Mouse (Mus musculus): ENCODE results near the gene Gm5800.
"Not testable (repeated sequence)": the region's sequence is repeated elsewhere in the genome, so short reads cannot be mapped to it uniquely, and the experiment has no call there.

Gm5800 gene

GRCm38 (mm10) chr14:51717083-51717482 is at the start of gene Gm5800:
Gm5800 (minus strand) TSS chr14:51717183.
- in situ Hi-C loops (cut with MboI; ENCODE audit: low sequenced_read_pairs), result no loop called here

DNA sequence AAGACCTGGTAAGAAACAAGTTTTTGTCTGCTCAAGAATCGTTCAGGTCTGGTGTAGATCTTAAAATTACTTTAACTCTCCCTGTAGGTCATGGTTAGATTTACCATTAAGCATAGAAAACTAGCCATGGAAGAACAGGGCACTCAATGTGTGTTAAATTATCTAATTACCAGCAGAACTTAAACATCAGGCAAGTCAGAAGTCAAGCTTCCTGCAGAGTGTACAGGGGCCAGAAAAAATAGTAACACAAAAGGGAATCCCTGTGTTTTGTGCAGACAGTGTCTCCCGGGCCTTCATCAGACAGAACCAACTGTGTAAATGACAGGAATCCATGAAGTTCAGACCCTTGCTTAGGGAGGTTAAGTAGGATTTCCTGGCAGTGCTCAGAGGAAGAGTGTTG is 39.0 kb upstream of the Gm5800 start:
- in situ Hi-C loops (cut with MboI; ENCODE audit: low sequenced_read_pairs), result no loop called here

DNA sequence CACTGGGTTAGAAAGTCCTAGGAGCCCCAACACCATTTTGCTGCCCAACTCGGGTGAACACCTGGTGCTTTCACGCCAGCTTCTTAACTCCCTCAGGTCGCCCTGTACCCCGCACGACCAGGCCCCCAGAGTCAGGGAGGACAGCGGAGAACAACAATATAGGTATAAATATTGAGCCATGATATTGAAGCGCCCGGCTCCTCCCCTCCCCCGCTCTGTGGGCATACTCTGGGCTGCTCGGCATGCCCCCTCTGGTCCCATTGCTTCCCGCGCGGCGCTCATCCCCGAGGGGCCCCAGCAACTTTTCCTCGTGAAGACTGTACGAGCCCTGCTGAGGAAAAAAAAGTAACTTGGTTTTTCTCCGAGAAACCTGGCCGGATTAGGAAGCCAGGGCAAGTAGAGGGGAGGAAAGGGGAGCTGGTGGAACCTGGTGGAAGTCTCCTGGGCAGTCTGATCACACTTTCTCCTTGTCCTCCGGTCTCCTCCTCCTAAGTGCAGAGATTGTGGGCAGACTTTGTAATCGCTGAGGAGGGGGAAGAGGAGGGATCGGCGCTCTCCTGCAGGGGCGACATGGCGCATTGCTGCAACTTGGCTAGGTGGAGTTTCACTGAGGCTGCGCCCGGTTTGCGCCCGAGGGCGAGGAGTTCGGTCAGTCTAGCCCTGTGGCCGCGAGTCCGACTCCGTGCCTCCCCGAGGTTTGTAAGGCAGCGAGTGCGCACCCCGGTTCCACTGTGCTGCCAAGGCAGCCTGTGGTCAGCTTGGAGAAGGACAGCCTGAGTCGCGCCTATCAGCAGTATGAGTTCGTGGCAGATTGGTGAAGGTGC is 23.6 kb upstream of the Gm5800 start:
- in situ Hi-C loops (cut with MboI; ENCODE audit: low sequenced_read_pairs), result no loop called here

DNA sequence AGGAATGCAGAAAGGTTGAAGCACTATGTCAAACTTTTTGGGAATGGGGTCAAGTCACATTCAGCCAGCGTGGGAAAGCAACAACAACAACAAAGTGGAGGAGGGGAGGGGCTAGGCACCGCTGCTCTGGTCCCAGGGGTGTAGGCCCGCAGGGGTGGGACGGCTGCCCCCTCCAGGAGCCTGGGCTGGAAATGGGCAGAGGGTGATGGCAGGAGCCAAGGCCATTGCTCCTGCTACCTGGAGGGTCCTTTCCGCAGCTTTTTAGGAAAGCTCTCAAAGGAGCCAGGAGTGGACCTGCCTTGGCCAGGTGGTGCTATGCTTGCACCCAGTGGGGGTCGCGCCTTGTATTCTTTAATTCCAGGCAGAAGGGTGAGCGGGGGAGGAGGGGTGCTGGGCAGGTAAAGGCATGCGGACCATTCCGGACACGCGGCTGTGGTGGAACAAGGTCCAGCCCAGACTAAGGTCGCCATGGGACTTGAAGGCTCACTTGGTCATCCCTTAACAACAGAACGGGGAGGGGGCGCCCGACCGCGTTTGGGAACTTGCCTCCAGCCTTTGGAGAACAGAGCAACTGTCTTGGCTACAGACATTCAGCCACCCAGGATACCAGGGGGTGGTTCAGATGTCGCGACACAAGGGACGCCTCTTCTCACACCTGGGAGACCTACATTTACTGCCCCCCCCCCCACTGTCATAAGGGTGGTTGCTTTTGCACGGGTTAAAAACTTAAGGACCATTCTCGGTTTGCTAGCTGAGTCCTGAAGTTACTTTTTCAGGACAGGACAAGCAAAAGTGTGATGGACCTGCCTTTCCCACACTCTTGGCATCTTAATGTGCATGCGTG is 22.4 kb upstream of the Gm5800 start:
- in situ Hi-C loops (cut with MboI; ENCODE audit: low sequenced_read_pairs), result no loop called here

DNA sequence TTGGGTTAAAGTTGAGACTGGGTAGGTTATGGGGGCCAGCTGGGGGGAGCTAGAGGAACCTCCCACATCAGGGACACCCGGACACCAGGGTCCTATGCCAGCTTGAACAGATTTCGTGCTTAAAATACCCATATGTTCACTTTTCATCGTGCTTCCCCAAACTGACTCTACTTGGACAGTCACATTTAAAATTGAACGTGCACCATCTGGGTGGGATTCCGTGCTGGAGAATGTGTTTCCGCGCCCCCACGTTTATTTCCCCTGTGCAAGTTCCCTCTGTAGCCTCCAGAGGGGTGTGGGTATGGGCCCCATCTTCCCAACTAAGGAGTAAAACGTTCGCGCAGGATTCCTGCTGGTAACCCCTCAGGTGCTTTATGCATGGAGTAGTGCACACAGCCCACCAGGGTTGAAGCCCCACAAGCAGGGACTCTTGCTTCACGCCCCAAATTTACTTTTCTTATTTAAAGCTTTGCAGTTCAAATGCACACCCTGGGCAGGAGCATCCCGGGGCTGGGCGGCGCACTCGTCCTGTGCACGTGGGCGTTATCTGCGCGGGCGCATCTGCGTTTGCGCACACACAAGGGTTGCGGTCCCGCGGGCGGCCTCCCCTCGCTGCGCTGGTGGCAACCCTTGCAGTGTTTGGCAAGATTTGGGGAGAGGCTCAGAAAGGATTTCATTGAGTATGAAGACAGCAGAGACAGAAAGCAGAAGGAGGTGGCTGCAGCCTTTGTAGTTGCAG is 21.6 kb upstream of the Gm5800 start:
- in situ Hi-C loops (cut with MboI; ENCODE audit: low sequenced_read_pairs), result no loop called here

- in situ Hi-C loops (cut with MboI; ENCODE audit: low sequenced_read_pairs), result no loop called here
These were observed 21.0 kb upstream of the Gm5800 start for GRCm38 (mm10) chr14:51737967-51738366.

DNA sequence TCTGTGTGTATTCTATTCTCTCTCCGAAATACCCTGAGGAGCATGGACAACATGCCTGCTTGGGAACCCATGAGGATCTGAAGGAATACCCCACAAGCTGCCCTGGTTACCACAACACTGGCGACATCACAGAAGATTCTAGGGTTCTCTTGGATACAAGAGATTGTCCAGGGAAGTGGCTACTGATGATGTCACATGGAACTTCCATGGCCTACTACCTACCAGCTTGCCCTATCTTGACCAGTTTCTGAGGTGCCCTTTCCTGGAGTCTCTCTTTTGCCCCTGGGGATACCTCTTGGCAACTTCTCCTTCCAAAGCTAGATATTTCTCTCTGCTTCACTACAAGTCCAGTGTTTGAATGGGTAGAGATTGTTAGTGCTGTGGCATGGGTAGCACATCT is 21.6 kb downstream of the Gm5800 start, which contains the start of gene Gm17079:
Gm17079 (minus strand) TSS at position 101 of the 400 bp plus-strand sequence.
- in situ Hi-C loops (cut with MboI; ENCODE audit: low sequenced_read_pairs), result not testable (repeated sequence)

GRCm38 (mm10) chr14:51677269-51677668 is 39.7 kb downstream of the Gm5800 start:
- in situ Hi-C loops (cut with MboI; ENCODE audit: low sequenced_read_pairs), result no loop called here
